Mouse (Mus musculus): ENCODE data around the gene Nobox.
A peak's percentile ranks its signal among the peaks of the same experiment; 100 is the strongest.

The Nobox gene

GRCm38 (mm10) chr6:43309454-43309853 lies at the start of gene Nobox:
Nobox (minus strand) TSS chr6:43309554.
- no peak for DNase-seq

GRCm38 (mm10) chr6:43354562-43355241 lies 45.3 kb upstream of the Nobox start:
- DNase-seq = no peak

GRCm38 (mm10) chr6:43353446-43353845 lies 44.1 kb upstream of the Nobox start:
- no peak for DNase-seq

GRCm38 (mm10) chr6:43349083-43349482 lies 39.7 kb upstream of the Nobox start:
- no peak for DNase-seq

- DNase-seq = no peak
Observed at GRCm38 (mm10) chr6:43347637-43348036, 38.3 kb upstream of the Nobox start.

GRCm38 (mm10) chr6:43343006-43343405 lies 33.7 kb upstream of the Nobox start:
- no peak for DNase-seq

- DNase-seq = no peak
Observed at GRCm38 (mm10) chr6:43342386-43342785, 33.0 kb upstream of the Nobox start.

GRCm38 (mm10) chr6:43338804-43339203 lies 29.4 kb upstream of the Nobox start:
- DNase-seq = no peak

GRCm38 (mm10) chr6:43337491-43337961 lies 28.2 kb upstream of the Nobox start:
- peak; percentile 68 for DNase-seq

- no peak for DNase-seq
Observed at GRCm38 (mm10) chr6:43335619-43336234, 26.4 kb upstream of the Nobox start.

GRCm38 (mm10) chr6:43333479-43333878 lies 24.1 kb upstream of the Nobox start:
- DNase-seq = peak; percentile 86

GRCm38 (mm10) chr6:43312961-43313656 lies 3.8 kb upstream of the Nobox start:
- no peak for DNase-seq

- no peak for DNase-seq
Observed at GRCm38 (mm10) chr6:43312546-43312945, 3.2 kb upstream of the Nobox start.

GRCm38 (mm10) chr6:43310071-43310470 lies 717 bp upstream of the Nobox start:
- no peak for DNase-seq

- no peak for DNase-seq
Observed at GRCm38 (mm10) chr6:43297508-43297850, 11.9 kb downstream of the Nobox start.

- peak; percentile 21 for DNase-seq
Observed at GRCm38 (mm10) chr6:43296798-43297507, 12.4 kb downstream of the Nobox start.

GRCm38 (mm10) chr6:43295908-43296307 lies 13.4 kb downstream of the Nobox start:
- DNase-seq = peak; percentile 11

GRCm38 (mm10) chr6:43293175-43293574 lies 16.2 kb downstream of the Nobox start:
- DNase-seq = no peak

- no peak for DNase-seq
Observed at GRCm38 (mm10) chr6:43292471-43293076, 16.8 kb downstream of the Nobox start.

- DNase-seq = no peak
Observed at GRCm38 (mm10) chr6:43292041-43292440, 17.3 kb downstream of the Nobox start.

GRCm38 (mm10) chr6:43280481-43280880 lies 28.9 kb downstream of the Nobox start:
- DNase-seq = no peak

- no peak for DNase-seq
Observed at GRCm38 (mm10) chr6:43278247-43278646, 31.1 kb downstream of the Nobox start.

- no peak for DNase-seq
Observed at GRCm38 (mm10) chr6:43274123-43274522, 35.2 kb downstream of the Nobox start.
